Mouse (Mus musculus): Measurements from ENCODE around the gene Vps53. TPM values are rescaled to one million over a fixed set of nuclear protein-coding genes. Genes with fewer than 3 reads are reported as not detected.

Gene Vps53
- polyA plus RNA-seq, 1 experiment: 56.6 TPM

- TF ChIP-seq POLR2A (IDR thresholded peaks at IDR 0.05; ENCODE audit: extremely low read depth, insufficient read depth, low read length) (no peak), CTCF (IDR thresholded peaks at IDR 0.05; ENCODE audit: extremely low read depth, insufficient read depth, low read length) (no peak)
- H3K4me3 ChIP-seq (ENCODE audit: insufficient read depth, low read length): no peak overlapping the region
- H3K4me1 ChIP-seq (ENCODE audit: control insufficient read depth, insufficient read depth, low read length): peaks cover 3% of the 10 kb centered on the region; the same call in 1 of the 2 replicates
- no peak overlapping the region for H3K27ac ChIP-seq (ENCODE audit: insufficient read depth, low read length)
Observed at GRCm38 (mm10) chr11:76037581-76038294, 141.7 kb downstream of the Vps53 start.

GRCm38 (mm10) chr11:76035182-76035581 is 144.3 kb downstream of the Vps53 start:
- no peak overlapping the region for H3K27ac ChIP-seq (ENCODE audit: insufficient read depth, low read length)
- TF ChIP-seq POLR2A (IDR thresholded peaks at IDR 0.05; ENCODE audit: extremely low read depth, insufficient read depth, low read length): no peak
- no peak for TF ChIP-seq CTCF (IDR thresholded peaks at IDR 0.05; ENCODE audit: extremely low read depth, insufficient read depth, low read length)
- no peaks in the 10 kb centered on the region for H3K4me1 ChIP-seq (ENCODE audit: control insufficient read depth, insufficient read depth, low read length)
- H3K4me3 ChIP-seq (ENCODE audit: insufficient read depth, low read length): no peak overlapping the region

GRCm38 (mm10) chr11:76033836-76034235 is 145.6 kb downstream of the Vps53 start:
- H3K4me1 ChIP-seq (ENCODE audit: control insufficient read depth, insufficient read depth, low read length): no peaks in the 10 kb centered on the region
- no peak overlapping the region for H3K4me3 ChIP-seq (ENCODE audit: insufficient read depth, low read length)
- TF ChIP-seq CTCF (IDR thresholded peaks at IDR 0.05; ENCODE audit: extremely low read depth, insufficient read depth, low read length): no peak
- TF ChIP-seq POLR2A (IDR thresholded peaks at IDR 0.05; ENCODE audit: extremely low read depth, insufficient read depth, low read length): no peak
- no peak overlapping the region for H3K27ac ChIP-seq (ENCODE audit: insufficient read depth, low read length)

GRCm38 (mm10) chr11:76033359-76033758 is 146.1 kb downstream of the Vps53 start:
- H3K4me1 ChIP-seq (ENCODE audit: control insufficient read depth, insufficient read depth, low read length): no peaks in the 10 kb centered on the region
- TF ChIP-seq CTCF (IDR thresholded peaks at IDR 0.05; ENCODE audit: extremely low read depth, insufficient read depth, low read length): no peak
- no peak overlapping the region for H3K27ac ChIP-seq (ENCODE audit: insufficient read depth, low read length)
- H3K4me3 ChIP-seq (ENCODE audit: insufficient read depth, low read length): no peak overlapping the region

GRCm38 (mm10) chr11:76028072-76028465 is 151.4 kb downstream of the Vps53 start:
- Histone ChIP-seq H3K27ac (ENCODE audit: insufficient read depth, low read length) (no peak overlapping the region), H3K4me1 (ENCODE audit: control insufficient read depth, insufficient read depth, low read length) (no peaks in the 10 kb centered on the region), H3K4me3 (ENCODE audit: insufficient read depth, low read length) (peak overlapping the region; percentile 55; the same call in 1 of the 2 replicates)
- TF ChIP-seq POLR2A (IDR thresholded peaks at IDR 0.05; ENCODE audit: extremely low read depth, insufficient read depth, low read length) (no peak), CTCF (IDR thresholded peaks at IDR 0.05; ENCODE audit: extremely low read depth, insufficient read depth, low read length) (no peak)

GRCm38 (mm10) chr11:76027139-76028071 is 152.0 kb downstream of the Vps53 start, which contains the start of gene Rflnb:
Rflnb (minus strand) TSS chr11:76027782.
- H3K4me1 ChIP-seq (ENCODE audit: control insufficient read depth, insufficient read depth, low read length): no peaks in the 10 kb centered on the region
- no peak within 1 kb of the TSS for H3K27ac ChIP-seq (ENCODE audit: insufficient read depth, low read length)
- TF ChIP-seq CTCF (IDR thresholded peaks at IDR 0.05; ENCODE audit: extremely low read depth, insufficient read depth, low read length): no peak
- no peak for TF ChIP-seq POLR2A (IDR thresholded peaks at IDR 0.05; ENCODE audit: extremely low read depth, insufficient read depth, low read length)
- peak within 1 kb of the TSS; percentile 55 for H3K4me3 ChIP-seq (ENCODE audit: insufficient read depth, low read length)

GRCm38 (mm10) chr11:76026527-76027138 is 152.8 kb downstream of the Vps53 start:
- Histone ChIP-seq H3K4me1 (ENCODE audit: control insufficient read depth, insufficient read depth, low read length) (no peaks in the 10 kb centered on the region), H3K4me3 (ENCODE audit: insufficient read depth, low read length) (peak overlapping the region; percentile 55; the same call in 1 of the 2 replicates), H3K27ac (ENCODE audit: insufficient read depth, low read length) (no peak overlapping the region)
- TF ChIP-seq POLR2A (IDR thresholded peaks at IDR 0.05; ENCODE audit: extremely low read depth, insufficient read depth, low read length) (no peak), CTCF (IDR thresholded peaks at IDR 0.05; ENCODE audit: extremely low read depth, insufficient read depth, low read length) (no peak)

- TF ChIP-seq POLR2A (IDR thresholded peaks at IDR 0.05; ENCODE audit: extremely low read depth, insufficient read depth, low read length) (no peak), CTCF (IDR thresholded peaks at IDR 0.05; ENCODE audit: extremely low read depth, insufficient read depth, low read length) (no peak)
- no peak overlapping the region for H3K27ac ChIP-seq (ENCODE audit: insufficient read depth, low read length)
- H3K4me3 ChIP-seq (ENCODE audit: insufficient read depth, low read length): no peak overlapping the region
- no peaks in the 10 kb centered on the region for H3K4me1 ChIP-seq (ENCODE audit: control insufficient read depth, insufficient read depth, low read length)
Observed at GRCm38 (mm10) chr11:76025080-76025583, 154.3 kb downstream of the Vps53 start.

GRCm38 (mm10) chr11:76020916-76021315 is 158.5 kb downstream of the Vps53 start:
- H3K4me1 ChIP-seq (ENCODE audit: control insufficient read depth, insufficient read depth, low read length): no peaks in the 10 kb centered on the region
- H3K27ac ChIP-seq (ENCODE audit: insufficient read depth, low read length): no peak overlapping the region
- TF ChIP-seq CTCF (IDR thresholded peaks at IDR 0.05; ENCODE audit: extremely low read depth, insufficient read depth, low read length) (no peak), POLR2A (IDR thresholded peaks at IDR 0.05; ENCODE audit: extremely low read depth, insufficient read depth, low read length) (no peak)
- H3K4me3 ChIP-seq (ENCODE audit: insufficient read depth, low read length): no peak overlapping the region

Measured in cortical plate, adult 2 months (tissue).